Mouse (Mus musculus) layer of hippocampus, adult 18-20 months (tissue): ENCODE measurements around the gene Cbfb. TPM values are rescaled to one million over a fixed set of nuclear protein-coding genes. Genes with fewer than 3 reads are reported as not detected.
A peak's percentile ranks its signal among the peaks of the same experiment; 100 is the strongest.
"Not testable (repeated sequence)": the region's sequence is repeated elsewhere in the genome, so short reads cannot be mapped to it uniquely, and the experiment has no call there.

ENCODE experiments used
- DNase-seq, 2 experiments: peaks; one replicate each; pipeline ENCODE4 v3.0.0; 2022; ENCODE audit warnings: low spot score in 2 of 2
- total RNA-seq, 2 experiments: library from RNA; stranded (reverse); gene quantifications; 2 replicates each; pipeline ENCODE4 v1.2.3; 2021

Gene Cbfb
- total RNA-seq, 2 experiments from 2014 or later = 22.1 to 24.4 TPM

GRCm38 (mm10) chr8:105178211-105178800 lies 7.8 kb downstream of the Cbfb start:
- no peak for DNase-seq

- DNase-seq = no peak
Measured at GRCm38 (mm10) chr8:105182201-105182600, 11.7 kb downstream of the Cbfb start.

DNA sequence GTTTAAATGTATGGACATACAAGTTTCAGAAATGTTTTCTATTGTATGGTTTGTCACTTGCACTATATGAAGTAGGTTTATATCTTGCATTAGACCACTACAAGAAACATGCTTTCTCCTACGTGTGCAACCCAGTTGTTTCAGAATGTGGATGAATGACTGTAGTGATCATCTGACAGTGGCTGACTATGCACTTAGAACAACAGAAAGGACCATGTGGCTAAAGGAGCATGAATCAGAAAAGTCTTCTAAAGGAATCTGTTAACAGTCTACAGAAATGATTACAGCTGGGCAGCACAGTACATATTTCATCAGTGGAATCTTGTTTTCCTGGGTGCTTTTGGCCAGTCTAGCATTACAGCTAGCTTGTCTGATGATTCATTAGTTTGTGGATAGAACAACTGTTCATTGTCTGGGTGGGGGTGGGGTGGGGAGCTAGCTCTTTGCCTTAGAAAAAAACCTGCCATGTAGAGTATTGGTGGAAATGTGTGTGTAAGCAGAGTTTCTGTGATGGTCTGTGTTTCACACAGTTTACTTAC lies 16.1 kb downstream of the Cbfb start:
- no peak for DNase-seq

DNA sequence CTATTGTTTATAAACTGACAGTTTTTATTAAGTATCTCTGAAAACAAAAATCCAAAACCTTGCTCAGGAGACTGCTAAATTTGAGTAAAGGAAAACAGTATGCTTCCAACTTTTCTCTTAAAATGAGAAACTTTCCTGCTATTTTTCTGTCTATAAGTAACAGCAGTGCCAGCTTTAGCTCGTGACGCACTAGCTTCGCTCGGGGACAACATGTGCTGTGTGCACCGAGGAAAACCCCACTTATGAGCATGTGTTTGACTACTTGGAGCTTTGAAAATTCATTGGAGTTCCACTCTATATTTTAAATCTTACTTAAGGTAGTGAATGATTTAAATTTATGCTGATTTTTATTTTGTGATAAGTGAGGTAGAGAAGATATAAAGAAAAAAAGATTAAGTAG lies 21.7 kb downstream of the Cbfb start:
- no peak for DNase-seq

- no peak for DNase-seq
Measured at GRCm38 (mm10) chr8:105205748-105206147, 35.3 kb downstream of the Cbfb start.

- DNase-seq = peak; percentile 28 to 63
Measured at GRCm38 (mm10) chr8:105206766-105207275, 36.3 kb downstream of the Cbfb start.

- no peak for DNase-seq
Measured at GRCm38 (mm10) chr8:105207675-105208273, 37.3 kb downstream of the Cbfb start.

DNA sequence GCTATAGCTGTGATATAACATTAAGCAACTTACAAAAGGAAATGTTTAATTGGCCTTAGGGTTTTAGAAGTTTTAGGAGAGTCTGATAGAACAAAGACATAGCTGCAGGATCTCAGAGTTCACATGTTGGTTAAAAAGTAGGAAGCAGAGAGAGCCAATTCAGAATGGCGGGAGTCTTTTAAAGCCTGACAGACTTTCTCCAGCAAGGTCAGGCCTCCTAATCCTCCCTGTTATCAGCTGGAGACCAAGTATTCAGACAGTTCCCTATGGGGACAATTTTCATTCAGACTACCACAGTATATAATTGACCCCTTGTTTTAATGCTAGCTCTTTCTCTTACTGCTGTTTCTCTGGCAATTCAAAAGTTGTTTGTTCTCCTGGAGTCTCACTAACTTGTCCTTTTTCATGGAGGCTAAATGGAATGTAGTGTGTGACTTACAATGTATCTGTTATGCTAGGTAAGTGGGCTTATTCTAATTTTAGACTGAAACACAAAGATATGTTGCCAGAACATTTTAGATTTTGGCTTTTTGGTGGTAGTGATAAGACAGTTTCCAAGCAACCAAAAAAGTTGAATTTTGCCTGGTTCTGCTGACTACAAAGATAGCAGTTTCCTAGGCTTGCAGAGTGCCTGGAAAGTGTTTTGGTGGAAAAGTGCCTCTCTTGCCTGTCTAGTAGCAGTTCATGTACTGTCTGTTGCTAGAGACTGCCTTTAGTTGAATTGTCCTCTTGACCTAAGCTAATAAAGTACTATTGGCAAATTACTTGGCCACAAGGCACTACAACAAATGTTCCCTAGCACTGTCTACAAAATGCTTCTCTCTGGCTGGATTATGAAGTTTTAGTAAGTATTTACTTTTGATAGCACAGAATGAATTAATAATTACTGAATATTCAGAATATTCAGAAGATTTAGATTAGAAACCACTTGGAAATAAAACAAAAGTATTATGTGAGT lies 39.0 kb downstream of the Cbfb start:
- DNase-seq = no peak

DNA sequence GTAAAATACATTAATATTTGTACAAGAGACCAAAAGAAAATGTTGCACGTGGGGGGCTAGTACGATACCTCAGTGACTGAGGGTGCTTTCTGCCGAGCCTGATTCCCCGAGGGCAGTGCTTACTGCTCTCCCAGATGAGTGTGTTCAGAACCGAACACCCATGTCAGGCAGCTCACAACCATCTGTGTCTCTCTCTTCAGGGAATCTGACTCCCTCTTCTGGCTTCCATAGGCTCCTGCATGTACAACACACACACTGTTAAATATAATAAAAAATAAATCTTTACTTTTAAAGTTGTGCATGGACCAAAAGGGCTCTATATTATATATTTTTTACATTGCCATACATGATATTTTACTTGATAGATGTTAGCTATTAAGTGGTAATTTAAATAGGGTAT lies 43.6 kb downstream of the Cbfb start:
- no peak for DNase-seq

- DNase-seq = peak in 1 of 2 experiments; percentile 78
Measured at GRCm38 (mm10) chr8:105217926-105218522, 47.5 kb downstream of the Cbfb start.

- DNase-seq = no peak
Measured at GRCm38 (mm10) chr8:105223850-105224249, 53.4 kb downstream of the Cbfb start.

DNA sequence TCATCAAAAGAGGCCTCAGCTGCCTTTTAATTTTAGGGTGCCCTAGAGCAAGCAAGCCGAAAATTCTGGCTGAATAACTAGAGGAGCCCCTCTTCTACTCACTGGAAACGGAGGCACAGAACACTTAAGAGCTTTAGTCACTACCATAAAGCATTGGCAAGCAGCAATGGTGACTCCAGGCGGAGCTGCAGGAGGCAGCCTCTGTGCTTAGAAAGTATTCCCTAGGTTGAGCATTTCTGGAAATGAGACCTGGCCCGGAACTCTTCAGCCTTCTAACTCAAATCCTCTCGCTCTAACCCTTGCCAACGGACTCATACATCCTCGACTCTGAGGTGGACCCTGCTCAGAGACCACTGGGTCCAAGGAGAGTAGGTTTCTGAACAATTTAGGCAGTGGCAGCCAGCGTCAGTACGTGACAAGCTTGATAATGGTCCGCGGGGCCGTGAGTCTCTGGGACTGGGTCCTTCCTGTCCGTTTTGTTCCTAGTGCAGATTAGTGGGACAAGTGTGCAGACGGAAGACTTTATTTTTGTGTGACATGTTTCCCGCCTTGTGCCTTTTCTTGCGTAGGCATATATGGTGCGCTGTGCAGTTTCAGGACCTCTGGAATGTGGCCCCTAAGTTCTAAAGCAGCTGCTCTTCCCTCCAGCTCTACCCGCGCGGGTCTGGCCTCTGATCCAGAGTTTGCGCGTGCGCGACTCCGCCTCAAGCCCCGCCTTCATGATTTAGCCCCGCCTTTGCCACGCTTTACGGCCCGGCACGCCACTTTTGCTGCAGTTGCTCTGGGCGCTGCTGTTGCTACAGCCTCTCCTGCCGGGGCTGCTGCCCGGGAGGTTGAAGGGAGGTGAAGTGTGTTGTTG lies 54.2 kb downstream of the Cbfb start, which contains the start of gene D230025D16Rik:
D230025D16Rik (plus strand) TSS at position 733 of the 859 bp plus-strand sequence.
- peak; percentile 88 to 95 for DNase-seq

DNA sequence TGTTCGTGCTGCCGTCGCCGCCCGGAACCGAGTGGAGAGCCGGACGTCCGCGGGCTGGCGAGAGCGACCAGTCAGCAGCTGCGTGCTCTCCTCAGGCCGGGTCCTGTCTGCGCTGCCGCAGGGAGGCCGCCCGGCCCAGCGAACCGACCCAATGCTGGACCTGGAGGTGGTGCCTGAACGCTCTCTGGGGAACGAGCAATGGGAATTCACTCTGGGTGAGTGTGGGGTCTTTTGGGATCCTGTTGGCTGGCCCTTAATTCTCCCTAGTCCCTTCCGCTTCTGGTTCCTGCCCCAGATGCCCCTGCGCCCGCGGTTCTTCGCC lies 54.8 kb downstream of the Cbfb start:
- DNase-seq = no peak

- DNase-seq = no peak
Measured at GRCm38 (mm10) chr8:105225917-105226316, 55.4 kb downstream of the Cbfb start.

- DNase-seq = no peak
Measured at GRCm38 (mm10) chr8:105231503-105232320, 61.2 kb downstream of the Cbfb start.

- not testable (repeated sequence) for DNase-seq
Measured at GRCm38 (mm10) chr8:105232321-105232693, 61.8 kb downstream of the Cbfb start.

GRCm38 (mm10) chr8:105233126-105233935 lies 62.9 kb downstream of the Cbfb start:
- DNase-seq = no peak

GRCm38 (mm10) chr8:105235206-105235605 lies 64.7 kb downstream of the Cbfb start:
- no peak for DNase-seq
